Mouse (Mus musculus) Patski (cell line): Measurements from ENCODE around the gene Elavl4. TPM values are rescaled to one million over a fixed set of nuclear protein-coding genes. Genes with fewer than 3 reads are reported as not detected.

Experiments
- ATAC-seq: fragments of 100-300 bp; one replicate; pipeline ENCODE4 v1.8.0; 2021
- CTCF ChIA-PET: fragments of 350-600 bp; sonication (Branson Sonifier 250); formaldehyde crosslinking; loops from one replicate; lab custom pipeline; 2022; ENCODE audit warnings: inconsistent platforms; lab: Charles Lee
- POLR2A ChIA-PET: fragments of 350-600 bp; sonication (Branson Sonifier 250); formaldehyde crosslinking; loops from one replicate; lab custom pipeline; 2022; ENCODE audit warnings: antibody characterized with exemption, inconsistent platforms; lab: Charles Lee
- DNase-seq: peaks from one replicate; pipeline ENCODE4 v3.0.0-alpha.2; 2011; ENCODE audit warnings: low read depth, low spot score
- H3K27me3 ChIP-seq: fragments of 371-371 bp; one replicate; pipeline ENCODE4 v1.5.1; 2021
- CTCF ChIP-seq: fragments of 100-300 bp; IDR thresholded peaks from one replicate; pipeline ENCODE4 v1.5.1; 2021
- in situ Hi-C: fragments of 300-500 bp; cut with MboI; formaldehyde crosslinking; loops from 3 replicates; pipeline ENCODE4 v1.11.1; 2018; ENCODE audit warnings: low pct_unique_long_range_greater_than_20kb, mixed read lengths
- polyA plus RNA-seq: library from polyadenylated mRNA; unstranded; gene quantifications from one replicate; pipeline ENCODE4 v1.2.3, GENCODE M21; 2021

The Elavl4 gene
- polyA plus RNA-seq, 1 experiment from 2014 or later: 0.04 TPM

- CTCF ChIA-PET: interaction anchor here (1.0 kb wide), 1 partner anchor 40 kb away, joined by 3 read pairs; no protein-coding TSS in a partner anchor
- no peak for ATAC-seq
- TF ChIP-seq CTCF: no peak
- POLR2A ChIA-PET: no interaction called here
- no peaks in the 10 kb centered on the region for H3K27me3 ChIP-seq
- in situ Hi-C loops: no loop called here
- DNase-seq: no peak
These were observed 84.7 kb downstream of the Elavl4 start for GRCm38 (mm10) chr4:110266804-110267575.

GRCm38 (mm10) chr4:110264345-110264943 is 87.3 kb downstream of the Elavl4 start:
- POLR2A ChIA-PET: no interaction called here

GRCm38 (mm10) chr4:110257360-110257759 is 94.3 kb downstream of the Elavl4 start:
- in situ Hi-C loops: no loop called here
- POLR2A ChIA-PET: no interaction called here
- ATAC-seq: no peak
- CTCF ChIA-PET: no interaction called here
- no peak for TF ChIP-seq CTCF
- H3K27me3 ChIP-seq: no peaks in the 10 kb centered on the region
- DNase-seq: no peak

More at GRCm38 (mm10) chr4:110264345-110264943, 87.3 kb downstream of the Elavl4 start:
- in situ Hi-C loops: no loop called here
- no peaks in the 10 kb centered on the region for H3K27me3 ChIP-seq
- ATAC-seq (no peak), DNase-seq (no peak)
- no peak for TF ChIP-seq CTCF
- CTCF ChIA-PET: no interaction called here

- POLR2A ChIA-PET: interaction anchor here (0.6 kb wide), 1 partner anchor 1047 kb away, joined by 3 read pairs; no protein-coding TSS in a partner anchor
- CTCF ChIA-PET: interaction anchor here (1.2 kb wide), 1 partner anchor 21 kb away, joined by 3 read pairs; no protein-coding TSS in a partner anchor
- no peaks in the 10 kb centered on the region for H3K27me3 ChIP-seq
- DNase-seq: no peak
- TF ChIP-seq CTCF: no peak
- no peak for ATAC-seq
- in situ Hi-C loops: no loop called here
These were observed 96.1 kb downstream of the Elavl4 start for GRCm38 (mm10) chr4:110255617-110256016.

- no peak for TF ChIP-seq CTCF
- CTCF ChIA-PET: no interaction called here
- DNase-seq: no peak
- ATAC-seq: no peak
- in situ Hi-C loops: no loop called here
- no peaks in the 10 kb centered on the region for H3K27me3 ChIP-seq
- POLR2A ChIA-PET: no interaction called here
These were observed 101.7 kb downstream of the Elavl4 start for GRCm38 (mm10) chr4:110250055-110250454.

- H3K27me3 ChIP-seq: no peaks in the 10 kb centered on the region
- DNase-seq (no peak), ATAC-seq (no peak)
- ChIA-PET POLR2A (no interaction called here), CTCF (no interaction called here)
- in situ Hi-C loops: no loop called here
- no peak for TF ChIP-seq CTCF
These were observed 108.8 kb downstream of the Elavl4 start for GRCm38 (mm10) chr4:110242879-110243278.

GRCm38 (mm10) chr4:110234554-110234953 is 117.2 kb downstream of the Elavl4 start:
- H3K27me3 ChIP-seq: no peaks in the 10 kb centered on the region
- ChIA-PET POLR2A (no interaction called here), CTCF (interaction anchor here (1.6 kb wide), 1 partner anchor 21 kb away, joined by 3 read pairs; no protein-coding TSS in a partner anchor)
- DNase-seq: no peak
- TF ChIP-seq CTCF: no peak
- in situ Hi-C loops: no loop called here
- no peak for ATAC-seq

GRCm38 (mm10) chr4:110232327-110232726 is 119.4 kb downstream of the Elavl4 start:
- ChIA-PET CTCF (no interaction called here), POLR2A (no interaction called here)
- in situ Hi-C loops: no loop called here

GRCm38 (mm10) chr4:110231799-110232198 is 119.9 kb downstream of the Elavl4 start:
- CTCF ChIA-PET: no interaction called here
- in situ Hi-C loops: no loop called here
- ATAC-seq (no peak), DNase-seq (no peak)
- TF ChIP-seq CTCF: no peak
- no peaks in the 10 kb centered on the region for H3K27me3 ChIP-seq
- POLR2A ChIA-PET: no interaction called here

More at GRCm38 (mm10) chr4:110232327-110232726, 119.4 kb downstream of the Elavl4 start:
- no peaks in the 10 kb centered on the region for H3K27me3 ChIP-seq
- TF ChIP-seq CTCF: no peak
- DNase-seq (no peak), ATAC-seq (no peak)

GRCm38 (mm10) chr4:110229652-110230051 is 122.1 kb downstream of the Elavl4 start:
- no peaks in the 10 kb centered on the region for H3K27me3 ChIP-seq
- in situ Hi-C loops: no loop called here
- ATAC-seq (no peak), DNase-seq (no peak)
- POLR2A ChIA-PET: no interaction called here
- CTCF ChIA-PET: no interaction called here
- no peak for TF ChIP-seq CTCF

- ATAC-seq (no peak), DNase-seq (no peak)
- TF ChIP-seq CTCF: no peak
- CTCF ChIA-PET: no interaction called here
- H3K27me3 ChIP-seq: no peaks in the 10 kb centered on the region
- POLR2A ChIA-PET: no interaction called here
- in situ Hi-C loops: no loop called here
These were observed 122.5 kb downstream of the Elavl4 start for GRCm38 (mm10) chr4:110229238-110229637.
